9 mouse cellular contexts compared by ENCODE assay signal in the genomic region with DNA sequence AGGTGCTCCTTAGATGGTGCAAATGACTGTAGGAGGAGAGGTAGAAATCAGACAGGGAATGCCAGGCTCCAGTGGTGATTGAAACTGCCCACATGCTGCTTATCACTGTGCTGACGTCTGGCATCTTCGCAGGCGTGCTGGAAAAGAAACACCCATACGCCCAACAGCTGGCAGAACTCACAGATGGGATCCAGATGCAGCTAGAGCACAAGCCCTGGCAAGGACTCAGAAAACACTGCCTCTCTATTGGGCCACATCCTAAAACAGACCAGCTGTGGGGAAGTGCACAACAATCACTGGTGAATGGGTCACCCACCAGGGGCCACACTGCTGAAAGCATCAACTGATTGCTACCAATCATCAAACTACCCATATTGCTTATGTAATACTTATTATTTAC.
A peak's percentile ranks its signal among the peaks of the same experiment; 100 is the strongest.
DNase-seq lines count a peak whose midpoint lies in the region; ATAC-seq lines count a peak whose summit lies in the region.
"Had no signal": no experiment of that assay in that cellular context is flagged by ENCODE, and none has a peak within 500 bp of the region (broad histone marks: within the 10 kb centered on the region; RNA-seq: fewer than 3 reads in every experiment).

No protein-coding gene starts in this region.

- 64% methylated on average over 4 of the region's 4 CpGs for WGBS in kidney, embryonic 15.5 days

- H3K9ac ChIP-seq in kidney, embryonic 15.5 days, result no peak overlapping the region

- no peak overlapping the region for H3K4me2 ChIP-seq in kidney, embryonic 15.5 days

- no peaks in the 10 kb centered on the region for H3K27me3 ChIP-seq in kidney, embryonic 15.5 days

- no peaks in the 10 kb centered on the region for H3K9me3 ChIP-seq in kidney, embryonic 15.5 days (replicated peaks)

- H3K4me1 ChIP-seq in kidney, embryonic 15.5 days, result no peaks in the 10 kb centered on the region

- H3K4me3 ChIP-seq in kidney, embryonic 15.5 days (replicated peaks), result no peak overlapping the region

- H3K36me3 ChIP-seq in kidney, embryonic 15.5 days, result no peaks in the 10 kb centered on the region

- no peak for ATAC-seq in kidney, embryonic 15.5 days (replicated peaks; ENCODE audit: low FRiP score)

- no peak overlapping the region for H3K27ac ChIP-seq in kidney, embryonic 15.5 days

- peak; percentile 6 for DNase-seq in kidney, adult 18-20 months
- peak; percentile 64 for DNase-seq in heart, adult 8-10 months (ENCODE audit: low spot score)
- peak; percentile 29 to 52 for DNase-seq in kidney, postnatal 25 days
- DNase-seq in mesoderm, embryonic 11.5 days (ENCODE audit: low read depth, low spot score), result peak; percentile 50
- no peak for DNase-seq in B cell, adult 2 months
- no peak for DNase-seq in cerebellum, postnatal 4 days (ENCODE audit: low spot score in 2 of 2)
- DNase-seq in adrenal gland, postnatal 4 days (ENCODE audit: low spot score in 2 of 2), result no peak
- DNase-seq: adrenal gland, postnatal 10 days had no signal

Comparison
In these comparisons a context has a peak if more than half of its experiments do, and no peak if none do; other contexts are left out.
1. DNase-seq: peak in kidney, adult 18-20 months (single experiment), heart, adult 8-10 months (single experiment), kidney, postnatal 25 days (2 of 2) and mesoderm, embryonic 11.5 days (single experiment); none in B cell, adult 2 months (0 of 2), cerebellum, postnatal 4 days (0 of 2) and adrenal gland, postnatal 4 days (0 of 2).